Mouse (Mus musculus): ENCODE results near the gene Bscl2.

- TF ChIP-seq CTCF (IDR thresholded peaks at IDR 0.05; ENCODE audit: low read depth) (no peak), EP300 (IDR thresholded peaks at IDR 0.05; ENCODE audit: low read depth) (no peak)
Measured at GRCm38 (mm10) chr19:8798947-8799315, 38.3 kb upstream of the Bscl2 start.

Data from liver, embryonic 14.5 days (tissue).